Mouse (Mus musculus) spleen, adult 2 months (tissue): ENCODE results near the gene Ubxn7. TPM values are rescaled to one million over a fixed set of nuclear protein-coding genes. Genes with fewer than 3 reads are reported as not detected.

Experiments
- DNase-seq, 2 experiments: peaks; one replicate each; pipeline versions ENCODE4 v3.0.0 to v3.0.0-alpha.2; 2012 to 2021; ENCODE audit warnings: low spot score in 2 of 2, low read depth in 1 of 2
- H3K27ac ChIP-seq: fragments of 200-500 bp; 2 replicates; pipeline ENCODE4 v1.5.1; 2012; ENCODE audit warnings: low read length, inconsistent platforms; ENCODE audit not compliant: insufficient read depth
- H3K27me3 ChIP-seq: fragments of 200-500 bp; 2 replicates; pipeline ENCODE4 v1.6.1; 2012; ENCODE audit warnings: mild to moderate bottlenecking, moderate library complexity, low read length, inconsistent platforms; ENCODE audit not compliant: control insufficient read depth, insufficient read depth
- H3K36me3 ChIP-seq: fragments of 200-500 bp; 2 replicates; pipeline ENCODE4 v1.6.1; 2012; ENCODE audit warnings: mild to moderate bottlenecking, low read length, inconsistent platforms; ENCODE audit not compliant: control insufficient read depth, insufficient read depth
- H3K4me1 ChIP-seq: fragments of 200-500 bp; 2 replicates; pipeline ENCODE4 v1.6.1; 2011; ENCODE audit warnings: inconsistent platforms; ENCODE audit not compliant: control insufficient read depth, insufficient read depth, insufficient read length
- H3K4me3 ChIP-seq: fragments of 200-500 bp; 2 replicates; pipeline ENCODE4 v1.5.1; 2011; ENCODE audit warnings: mild to moderate bottlenecking, inconsistent platforms; ENCODE audit not compliant: insufficient read depth, insufficient read length; ENCODE audit errors: extremely low read depth
- CTCF ChIP-seq: fragments of 200-500 bp; IDR thresholded peaks from 2 replicates; pipeline ENCODE4 v1.5.1; 2011; ENCODE audit warnings: mild to moderate bottlenecking, inconsistent platforms; ENCODE audit not compliant: insufficient read depth, insufficient read length, insufficient replicate concordance; ENCODE audit errors: extremely low read depth
- POLR2A ChIP-seq: fragments of 200-500 bp; IDR thresholded peaks from 2 replicates; pipeline ENCODE4 v1.6.1; 2011; ENCODE audit warnings: low read depth, low read length, inconsistent platforms
- WGBS: fragments of 180-500 bp; shearing (Covaris S2); methylation state at CpG from one replicate; pipeline ENCODE4 v1.1.7; 2018; 5-methylcytosine and 5-hydroxymethylcytosine counted together
- polyA plus RNA-seq: library from polyadenylated mRNA; depleted of rRNA; stranded (reverse); fragments of >200 nt; gene quantifications from 2 replicates; pipeline ENCODE4 v1.2.3, GENCODE M21; 2012

The Ubxn7 gene
- polyA plus RNA-seq, 1 experiment: 6.0 TPM

DNA sequence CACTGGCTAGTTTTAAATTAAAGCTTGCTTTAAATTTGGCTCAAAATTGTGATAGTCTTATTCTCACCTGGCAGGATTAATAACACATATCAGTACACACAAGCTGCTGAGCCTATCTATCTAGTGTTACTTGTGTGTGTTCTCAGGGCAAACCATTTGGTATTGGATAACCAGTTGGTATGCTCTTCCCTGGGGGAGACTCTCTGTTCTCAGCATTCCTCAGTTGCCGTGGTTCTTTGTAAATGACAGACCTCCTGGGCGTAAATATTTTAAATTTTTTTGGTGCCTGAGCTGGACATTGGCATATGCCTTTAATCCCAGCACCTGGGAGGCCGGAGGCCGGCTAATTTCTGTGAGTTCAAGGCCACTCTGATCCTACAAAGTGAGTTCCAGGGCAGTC, 19.2 kb upstream of the Ubxn7 start:
- H3K4me1 ChIP-seq: no peaks in the 10 kb centered on the region
- H3K4me3 ChIP-seq: no peak overlapping the region
- no peak for DNase-seq
- H3K36me3 ChIP-seq: no peaks in the 10 kb centered on the region
- H3K27ac ChIP-seq: no peak overlapping the region
- no peaks in the 10 kb centered on the region for H3K27me3 ChIP-seq
- TF ChIP-seq POLR2A (no peak), CTCF (no peak)
- WGBS: 85% methylated on average over 4 of the region's 4 CpGs

DNA sequence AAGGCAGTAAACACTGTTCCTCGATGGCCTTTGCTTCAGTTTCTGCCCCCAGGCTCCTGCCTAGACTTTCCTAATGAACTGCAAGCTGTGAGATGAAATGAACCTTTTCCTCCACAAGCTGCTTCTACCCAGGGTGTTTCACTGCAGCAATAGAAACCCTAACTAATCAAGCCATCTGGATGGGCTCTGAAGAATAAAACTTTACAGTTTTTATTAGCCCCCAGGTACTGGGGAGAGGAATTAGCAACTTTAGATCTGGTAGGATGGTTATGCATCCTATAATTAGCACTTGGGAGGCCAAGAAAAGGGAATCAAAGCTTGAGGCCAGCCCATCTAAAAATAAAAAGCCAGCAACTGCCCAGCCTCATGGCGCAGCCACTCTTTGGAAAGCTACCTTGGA, 15.5 kb upstream of the Ubxn7 start:
- 80% methylated on average over 2 of the region's 2 CpGs for WGBS
- Histone ChIP-seq H3K27me3 (no peaks in the 10 kb centered on the region), H3K36me3 (no peaks in the 10 kb centered on the region), H3K4me3 (no peak overlapping the region), H3K4me1 (no peaks in the 10 kb centered on the region), H3K27ac (no peak overlapping the region)
- no peak for DNase-seq
- TF ChIP-seq CTCF (no peak), POLR2A (no peak)

DNA sequence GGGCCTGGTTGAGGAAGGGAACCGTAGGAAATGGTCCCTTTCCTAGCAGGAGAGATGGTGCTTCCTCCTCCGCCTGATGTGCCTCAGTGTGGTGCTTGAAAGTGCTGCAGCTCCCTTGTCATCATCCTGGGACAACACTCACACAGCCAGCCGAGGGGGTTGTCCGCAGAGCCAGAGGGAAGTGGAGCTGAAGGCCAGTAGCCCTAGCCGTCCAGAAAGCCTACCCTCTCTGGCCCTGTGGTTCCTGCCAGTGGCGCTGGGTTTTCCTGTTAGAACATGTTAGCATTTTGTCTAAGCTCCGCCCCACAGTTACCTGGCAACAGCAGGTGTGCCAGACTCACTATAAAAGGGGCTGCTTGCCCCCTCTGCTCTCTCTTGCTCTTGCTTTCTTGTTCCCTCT, 8.1 kb upstream of the Ubxn7 start:
- WGBS: 34% methylated on average over 7 of the region's 7 CpGs
- no peak overlapping the region for H3K27ac ChIP-seq
- H3K36me3 ChIP-seq: no peaks in the 10 kb centered on the region
- H3K4me3 ChIP-seq: no peak overlapping the region
- TF ChIP-seq POLR2A (no peak), CTCF (no peak)
- H3K27me3 ChIP-seq: no peaks in the 10 kb centered on the region
- no peak for DNase-seq
- no peaks in the 10 kb centered on the region for H3K4me1 ChIP-seq

DNA sequence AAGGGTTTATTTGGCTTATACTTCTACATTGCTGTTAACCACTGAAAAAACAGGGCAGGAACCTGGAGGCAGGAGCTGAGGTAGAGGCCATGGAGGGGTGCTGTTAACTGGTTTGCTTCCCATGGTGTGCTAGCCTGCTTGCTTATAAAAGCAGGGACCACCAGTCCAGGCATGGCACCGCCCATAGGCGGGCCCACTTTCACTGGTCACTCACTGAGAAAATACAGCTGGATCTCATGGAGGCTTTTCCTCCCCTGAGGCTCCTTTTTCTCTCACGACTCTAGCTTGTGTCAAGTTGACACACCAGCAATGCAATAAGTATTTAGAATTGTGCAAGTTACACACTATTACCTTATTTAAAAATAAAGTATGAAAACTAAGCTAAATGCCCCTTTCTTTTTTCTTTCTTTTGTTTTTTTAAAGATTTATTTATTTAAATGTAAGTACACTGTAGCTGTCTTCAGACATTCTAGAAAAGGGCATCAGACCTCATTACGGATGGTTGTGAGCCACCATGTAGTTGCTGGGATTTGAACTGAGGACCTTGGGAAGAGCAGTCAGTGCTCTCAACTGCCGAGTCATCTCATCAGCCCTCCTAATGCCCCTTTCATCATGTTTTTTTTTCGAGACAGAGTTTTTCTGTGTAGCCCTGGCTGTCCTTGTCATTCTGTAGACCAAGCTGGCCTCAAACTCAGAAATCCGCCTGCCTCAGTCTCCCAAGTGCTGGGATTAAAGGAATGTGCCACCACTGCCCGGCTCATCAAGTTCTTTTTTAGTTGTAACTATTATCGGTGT, 984 bp upstream of the Ubxn7 start:
- 62% methylated on average over 9 of the region's 9 CpGs for WGBS
- H3K4me1 ChIP-seq: no peaks in the 10 kb centered on the region
- no peak overlapping the region for H3K27ac ChIP-seq
- no peak overlapping the region for H3K4me3 ChIP-seq
- H3K27me3 ChIP-seq: no peaks in the 10 kb centered on the region
- H3K36me3 ChIP-seq: no peaks in the 10 kb centered on the region
- TF ChIP-seq CTCF: no peak
- no peak for TF ChIP-seq POLR2A
- DNase-seq: no peak

DNA sequence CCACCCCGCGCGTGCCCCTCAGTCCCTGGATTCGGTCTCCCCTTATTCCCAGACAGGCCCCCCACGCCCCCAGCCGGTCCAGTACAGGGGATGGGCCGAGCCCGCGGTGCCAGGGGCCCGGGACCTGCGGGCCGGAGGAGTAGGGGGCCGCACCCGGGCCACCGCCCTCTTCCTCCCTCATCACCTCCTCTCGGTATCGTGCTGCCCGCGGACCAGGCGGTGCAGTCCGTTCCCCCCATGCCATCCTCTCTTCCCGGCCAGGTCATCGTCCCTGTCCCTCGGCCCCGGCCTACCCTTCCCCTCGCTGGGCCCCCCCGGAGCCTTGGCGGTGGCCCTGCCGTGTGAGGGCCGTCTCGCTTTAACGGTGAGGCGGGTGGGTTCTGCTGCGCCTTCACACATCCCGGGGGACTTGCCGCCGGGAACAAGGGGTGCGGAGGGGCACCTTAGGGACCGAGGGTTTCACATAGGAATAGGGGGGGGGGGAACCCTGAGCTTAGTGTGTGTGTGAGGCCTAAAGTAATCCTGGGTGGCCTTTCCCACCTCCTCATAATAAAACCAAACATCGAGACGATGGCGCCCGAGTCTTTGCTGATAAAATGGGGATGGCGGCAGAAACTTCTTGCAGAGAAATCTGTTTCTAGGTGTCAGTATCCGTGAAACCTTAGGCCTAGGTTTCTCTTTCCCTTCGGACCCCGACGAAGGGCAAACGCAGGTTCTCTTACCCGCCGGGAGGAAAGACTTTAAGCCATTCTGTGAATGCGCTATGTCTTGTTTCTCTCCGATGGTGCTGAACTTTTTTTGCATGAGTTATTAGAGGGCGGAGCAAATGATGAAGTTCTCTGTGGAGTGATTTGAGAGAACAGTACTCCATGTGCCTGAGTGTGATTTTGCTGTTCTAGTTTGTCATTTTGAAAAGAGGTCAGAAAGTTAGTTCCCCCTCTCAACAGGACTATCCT, 777 bp downstream of the Ubxn7 start:
- 2% methylated on average over 43 of the region's 54 CpGs for WGBS
- peak; percentile 33 to 39 for DNase-seq
- Histone ChIP-seq H3K27ac (peak overlapping the region; percentile 83), H3K4me3 (peak overlapping the region; percentile 90), H3K36me3 (no peaks in the 10 kb centered on the region), H3K4me1 (peaks cover 5% of the 10 kb centered on the region; the same call in 1 of the 2 replicates), H3K27me3 (no peaks in the 10 kb centered on the region)
- no peak for TF ChIP-seq CTCF
- peak; percentile 12; the same call in 1 of the 2 replicates for TF ChIP-seq POLR2A

DNA sequence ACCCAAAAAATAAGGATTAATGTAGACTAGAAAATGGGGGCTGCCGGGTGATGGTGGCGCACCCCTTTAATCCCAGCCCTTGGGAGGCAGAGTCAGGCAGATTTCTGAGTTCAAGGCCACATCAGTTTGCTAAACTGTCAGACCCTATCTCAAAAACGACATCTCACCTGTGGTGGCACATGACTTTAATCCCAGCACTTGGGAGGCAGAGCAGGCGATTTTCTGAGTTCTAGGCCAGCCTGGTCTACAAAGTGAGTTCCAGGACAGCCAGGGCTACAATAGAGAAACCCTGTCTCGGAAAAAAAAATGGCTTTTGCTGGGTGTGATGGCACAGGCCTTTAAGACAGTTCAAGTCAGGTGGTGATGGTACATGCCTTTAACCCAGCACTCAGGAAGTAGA, 3.1 kb downstream of the Ubxn7 start:
- TF ChIP-seq CTCF (no peak), POLR2A (no peak)
- no peak overlapping the region for H3K27ac ChIP-seq
- no peaks in the 10 kb centered on the region; the same call in 1 of the 2 replicates for H3K27me3 ChIP-seq
- no peaks in the 10 kb centered on the region for H3K36me3 ChIP-seq
- no peak overlapping the region for H3K4me3 ChIP-seq
- DNase-seq: no peak
- 90% methylated on average over 5 of the region's 5 CpGs for WGBS
- peaks cover 5% of the 10 kb centered on the region for H3K4me1 ChIP-seq

DNA sequence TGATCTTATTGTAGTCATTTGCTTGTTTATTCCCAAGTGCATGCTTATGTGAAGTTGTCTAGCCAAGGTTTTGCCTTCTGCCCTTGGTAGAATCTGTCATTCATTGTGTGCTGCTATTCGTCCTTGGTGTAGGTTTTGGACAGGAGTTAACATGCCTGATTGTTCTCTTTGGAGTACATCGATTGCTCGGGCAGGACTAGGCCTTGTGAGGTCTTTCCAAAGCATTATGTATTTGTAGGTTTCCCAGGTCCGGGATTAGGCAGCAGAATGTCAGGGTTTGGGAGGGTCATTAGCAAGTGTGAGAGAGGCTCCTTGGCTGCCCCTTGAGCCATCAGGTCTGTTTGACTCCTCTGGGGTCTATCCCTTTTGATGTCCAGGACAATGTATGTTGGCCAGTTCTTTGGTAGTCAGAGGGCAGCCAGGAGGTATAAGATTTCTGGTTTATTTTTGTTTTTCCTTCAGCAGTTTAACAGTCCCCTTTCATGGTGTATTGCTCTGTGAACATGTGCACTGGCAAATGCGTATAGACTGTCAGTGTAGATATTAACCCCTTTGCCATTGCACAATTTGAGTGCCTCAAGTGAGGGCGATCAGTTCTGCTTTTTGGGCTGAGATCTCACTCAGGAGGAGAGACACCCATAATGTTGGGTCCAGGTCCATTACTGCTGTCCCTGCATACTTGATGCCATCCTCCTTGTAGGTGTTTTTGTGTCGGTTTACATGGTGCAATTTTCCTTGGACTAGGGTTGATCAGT, 4.1 kb downstream of the Ubxn7 start:
- Histone ChIP-seq H3K36me3 (no peaks in the 10 kb centered on the region), H3K27me3 (no peaks in the 10 kb centered on the region; the same call in 1 of the 2 replicates), H3K4me3 (no peak overlapping the region), H3K27ac (no peak overlapping the region), H3K4me1 (peaks cover 5% of the 10 kb centered on the region)
- WGBS: 77% methylated on average over 7 of the region's 7 CpGs
- TF ChIP-seq POLR2A: no peak
- TF ChIP-seq CTCF: no peak
- no peak for DNase-seq
